Mouse (Mus musculus): ENCODE data around the gene E130311K13Rik. TPM values are rescaled to one million over a fixed set of nuclear protein-coding genes. Genes with fewer than 3 reads are reported as not detected.
A peak's percentile ranks its signal among the peaks of the same experiment; 100 is the strongest.

Gene E130311K13Rik
- total and polyA plus RNA-seq, 3 experiments: 3.9 to 4.0 TPM; not detected in 1

GRCm38 (mm10) chr3:63893677-63894076, 35.6 kb downstream of the E130311K13Rik start:
- H3K4me3 ChIP-seq (ENCODE audit: control insufficient read depth in 1 of 2, insufficient read depth in 1 of 2, low read depth in 2 of 2, low read length in 2 of 2): no peak overlapping the region

GRCm38 (mm10) chr3:63892154-63892553, 37.1 kb downstream of the E130311K13Rik start:
- Histone ChIP-seq H3K4me1 (ENCODE audit: control insufficient read depth in 1 of 2, insufficient read depth in 2 of 2, low read length in 2 of 2) (no peaks in the 10 kb centered on the region), H3K27me3 (ENCODE audit: control insufficient read depth in 1 of 2, insufficient read depth in 2 of 2, low read length in 2 of 2) (no peaks in the 10 kb centered on the region; a peak in 1 of 4 replicates), H3K27ac (ENCODE audit: control insufficient read depth, low read depth, low read length) (no peak overlapping the region), H3K79me2 (ENCODE audit: control insufficient read depth, insufficient read depth, low read length, poor library complexity) (no peaks in the 10 kb centered on the region), H3K9me3 (replicated peaks; ENCODE audit: insufficient read depth, low read length) (no peaks in the 10 kb centered on the region), H3K36me3 (ENCODE audit: control insufficient read depth in 1 of 2, insufficient read depth in 2 of 2, low read length in 2 of 2) (no peaks in the 10 kb centered on the region), H3K9ac (ENCODE audit: control insufficient read depth, low read depth, low read length, poor library complexity, severe bottlenecking) (no peak overlapping the region), H3K4me3 (ENCODE audit: control insufficient read depth in 1 of 2, insufficient read depth in 1 of 2, low read depth in 2 of 2, low read length in 2 of 2) (no peak overlapping the region)
- DNase-seq (ENCODE audit: low read depth, low spot score): no peak
- TF ChIP-seq POLR2AphosphoS2 (IDR thresholded peaks at IDR 0.05; ENCODE audit: low read length) (no peak), MAX (IDR thresholded peaks at IDR 0.05; ENCODE audit: low read length) (no peak), GABPA (IDR thresholded peaks at IDR 0.05; ENCODE audit: low read depth, low read length) (no peak), USF2 (IDR thresholded peaks at IDR 0.05; ENCODE audit: borderline replicate concordance in 1 of 2, insufficient read depth in 1 of 2, low read depth in 1 of 2, low read length in 2 of 2) (no peak), MEF2A (IDR thresholded peaks at IDR 0.05; ENCODE audit: extremely low read depth, insufficient replicate concordance, low read depth, low read length, poor library complexity, severe bottlenecking) (no peak), POLR2A (IDR thresholded peaks at IDR 0.05; ENCODE audit: control insufficient read depth in 1 of 2, insufficient read depth in 1 of 2, low read depth in 1 of 2, low read length in 2 of 2, poor library complexity in 1 of 2) (no peak), ZNF384 (IDR thresholded peaks at IDR 0.05; ENCODE audit: low read depth, low read length) (no peak), CHD1 (IDR thresholded peaks at IDR 0.05; ENCODE audit: low read depth, low read length) (no peak)

More at GRCm38 (mm10) chr3:63893677-63894076, 35.6 kb downstream of the E130311K13Rik start:
- TF ChIP-seq ZC3H11A (IDR thresholded peaks at IDR 0.05; ENCODE audit: low read depth, low read length): no peak
- TF ChIP-seq MAFK (IDR thresholded peaks at IDR 0.05; ENCODE audit: borderline replicate concordance, low read depth, low read length): no peak
- no peak for TF ChIP-seq MAZ (IDR thresholded peaks at IDR 0.05; ENCODE audit: low read depth, low read length)
- no peak for TF ChIP-seq JUND (IDR thresholded peaks at IDR 0.05; ENCODE audit: low read depth, low read length)
- TF ChIP-seq E2F4 (IDR thresholded peaks at IDR 0.05; ENCODE audit: borderline replicate concordance, low read depth, low read length): no peak
- TF ChIP-seq POLR2AphosphoS5 (IDR thresholded peaks at IDR 0.05; ENCODE audit: borderline replicate concordance, low read depth, low read length): no peak
- no peak for TF ChIP-seq SIN3A (IDR thresholded peaks at IDR 0.05; ENCODE audit: low read length)
- no peak for TF ChIP-seq ZMIZ1 (IDR thresholded peaks at IDR 0.05; ENCODE audit: low read depth, low read length)
- TF ChIP-seq ETS1 (IDR thresholded peaks at IDR 0.05; ENCODE audit: low read depth, low read length): no peak
- no peak for TF ChIP-seq ZNF384 (IDR thresholded peaks at IDR 0.05; ENCODE audit: low read depth, low read length)
- TF ChIP-seq RAD21 (IDR thresholded peaks at IDR 0.05; ENCODE audit: low read depth, low read length): no peak
- no peak for TF ChIP-seq POLR2AphosphoS2 (IDR thresholded peaks at IDR 0.05; ENCODE audit: low read length)
- TF ChIP-seq POLR2A (IDR thresholded peaks at IDR 0.05; ENCODE audit: control insufficient read depth in 1 of 2, insufficient read depth in 1 of 2, low read depth in 1 of 2, low read length in 2 of 2, poor library complexity in 1 of 2): no peak
- no peak for TF ChIP-seq ELF1 (IDR thresholded peaks at IDR 0.05; ENCODE audit: low read depth, low read length)
- TF ChIP-seq EP300 (IDR thresholded peaks at IDR 0.05; ENCODE audit: low read depth in 1 of 2, low read length in 2 of 2): no peak
- Histone ChIP-seq H3K36me3 (ENCODE audit: control insufficient read depth in 1 of 2, insufficient read depth in 2 of 2, low read length in 2 of 2) (no peaks in the 10 kb centered on the region), H3K27me3 (ENCODE audit: control insufficient read depth in 1 of 2, insufficient read depth in 2 of 2, low read length in 2 of 2) (peaks cover 0 to 1% of the 10 kb centered on the region in 2 experiments; a peak in 1 of 4 replicates), H3K9ac (ENCODE audit: control insufficient read depth, low read depth, low read length, poor library complexity, severe bottlenecking) (no peak overlapping the region), H3K4me1 (ENCODE audit: control insufficient read depth in 1 of 2, insufficient read depth in 2 of 2, low read length in 2 of 2) (no peaks in the 10 kb centered on the region), H3K9me3 (replicated peaks; ENCODE audit: insufficient read depth, low read length) (no peaks in the 10 kb centered on the region), H3K27ac (ENCODE audit: control insufficient read depth, low read depth, low read length) (no peak overlapping the region), H3K79me2 (ENCODE audit: control insufficient read depth, insufficient read depth, low read length, poor library complexity) (no peaks in the 10 kb centered on the region)
- DNase-seq (ENCODE audit: low read depth, low spot score): peak; percentile 6

Measured in MEL (cell line).